Mouse (Mus musculus) induced T-regulatory cell, adult 2 months (primary cell): ENCODE measurements around the gene Scfd2.
A peak's percentile ranks its signal among the peaks of the same experiment; 100 is the strongest.

Experiments used
- DNase-seq: peaks from one replicate; pipeline ENCODE4 v3.0.0-alpha.2; 2012; ENCODE audit warnings: low read depth

The Scfd2 gene

GRCm38 (mm10) chr5:74455510-74456269, 75.9 kb downstream of the Scfd2 start:
- peak; percentile 46 for DNase-seq

- no peak for DNase-seq
Measured at GRCm38 (mm10) chr5:74455094-74455493, 76.5 kb downstream of the Scfd2 start.

GRCm38 (mm10) chr5:74450977-74451376, 80.6 kb downstream of the Scfd2 start:
- no peak for DNase-seq

- DNase-seq, result no peak
Measured at GRCm38 (mm10) chr5:74447517-74448334, 83.8 kb downstream of the Scfd2 start.

- DNase-seq, result no peak
Measured at GRCm38 (mm10) chr5:74445861-74446260, 85.7 kb downstream of the Scfd2 start.

- no peak for DNase-seq
Measured at GRCm38 (mm10) chr5:74438353-74438752, 93.2 kb downstream of the Scfd2 start.

GRCm38 (mm10) chr5:74433580-74434147, 97.9 kb downstream of the Scfd2 start:
- DNase-seq, result peak; percentile 74

GRCm38 (mm10) chr5:74432879-74433539, 98.5 kb downstream of the Scfd2 start:
- DNase-seq, result no peak

- no peak for DNase-seq
Measured at GRCm38 (mm10) chr5:74420615-74421132, 110.9 kb downstream of the Scfd2 start.

GRCm38 (mm10) chr5:74412557-74412956, 119.0 kb downstream of the Scfd2 start:
- peak; percentile 29 for DNase-seq

GRCm38 (mm10) chr5:74404887-74405286, 126.7 kb downstream of the Scfd2 start:
- DNase-seq, result peak; percentile 6

GRCm38 (mm10) chr5:74404083-74404482, 127.5 kb downstream of the Scfd2 start:
- DNase-seq, result peak; percentile 78

GRCm38 (mm10) chr5:74402626-74403025, 128.9 kb downstream of the Scfd2 start:
- DNase-seq, result peak; percentile 80

- DNase-seq, result no peak
Measured at GRCm38 (mm10) chr5:74391806-74392205, 139.8 kb downstream of the Scfd2 start.

- DNase-seq, result no peak
Measured at GRCm38 (mm10) chr5:74391346-74391745, 140.2 kb downstream of the Scfd2 start.

- no peak for DNase-seq
Measured at GRCm38 (mm10) chr5:74388849-74389248, 142.7 kb downstream of the Scfd2 start.

- DNase-seq, result no peak
Measured at GRCm38 (mm10) chr5:74388101-74388500, 143.5 kb downstream of the Scfd2 start.

- no peak for DNase-seq
Measured at GRCm38 (mm10) chr5:74387143-74387886, 144.2 kb downstream of the Scfd2 start.

- no peak for DNase-seq
Measured at GRCm38 (mm10) chr5:74380045-74380444, 151.5 kb downstream of the Scfd2 start.

- no peak for DNase-seq
Measured at GRCm38 (mm10) chr5:74366710-74367101, 164.9 kb downstream of the Scfd2 start.

GRCm38 (mm10) chr5:74365984-74366709, 165.4 kb downstream of the Scfd2 start:
- DNase-seq, result no peak
